Mouse (Mus musculus) CD4-positive helper T cell, adult 2 months (primary cell): Measurements from ENCODE around the gene Smurf2.
A peak's percentile ranks its signal among the peaks of the same experiment; 100 is the strongest.
"Not testable (repeated sequence)": the region's sequence is repeated elsewhere in the genome, so short reads cannot be mapped to it uniquely, and the experiment has no call there.

Source experiments
- DNase-seq: peaks from one replicate; pipeline ENCODE4 v3.0.0-alpha.2; 2012; ENCODE audit warnings: low read depth, missing footprints, low spot score

Gene Smurf2

GRCm38 (mm10) chr11:106814601-106815320 lies 105.8 kb downstream of the Smurf2 start:
- DNase-seq: no peak

GRCm38 (mm10) chr11:106812410-106813136 lies 107.9 kb downstream of the Smurf2 start:
- no peak for DNase-seq

DNA sequence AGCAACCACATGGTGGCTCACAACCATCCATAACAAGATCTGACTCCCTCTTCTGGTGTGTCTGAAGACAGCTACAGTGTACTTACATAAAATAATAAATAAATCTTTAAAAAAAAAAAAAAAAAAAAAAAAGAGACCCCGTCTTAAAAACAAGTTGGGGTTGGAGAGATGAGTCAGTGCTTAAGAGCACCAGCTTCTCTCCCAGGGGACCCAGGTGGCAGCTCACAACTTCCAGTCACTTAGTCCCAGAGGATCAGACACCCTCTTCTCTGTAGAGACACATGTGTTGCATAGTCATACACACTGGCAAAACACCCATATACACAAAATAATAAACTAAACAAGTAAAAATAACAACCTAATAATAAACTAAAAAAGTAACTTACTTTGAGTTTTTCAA lies 113.1 kb downstream of the Smurf2 start:
- not testable (repeated sequence) for DNase-seq

- DNase-seq: no peak
Measured at GRCm38 (mm10) chr11:106802069-106802627, 118.4 kb downstream of the Smurf2 start.

- DNase-seq: no peak
Measured at GRCm38 (mm10) chr11:106795679-106796078, 124.8 kb downstream of the Smurf2 start.

DNA sequence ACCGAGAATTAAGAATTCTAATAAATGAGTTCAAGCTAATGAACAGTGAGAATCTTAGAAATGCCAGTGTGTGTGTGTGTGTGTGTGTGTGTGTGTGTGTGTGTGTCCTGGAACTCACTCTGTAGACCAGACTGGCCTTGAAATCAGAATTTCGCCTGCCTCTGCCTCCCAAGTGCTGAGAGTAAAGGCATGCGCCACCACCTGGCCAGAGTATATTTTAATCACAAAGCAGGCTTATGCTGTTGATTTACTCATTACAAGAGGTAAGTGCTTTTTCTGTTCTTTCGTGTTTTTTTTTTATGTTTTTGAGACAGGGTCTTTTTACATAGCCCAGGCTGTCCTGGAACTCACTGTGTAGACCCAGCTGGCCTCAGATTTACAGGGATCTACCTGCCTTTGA lies 126.7 kb downstream of the Smurf2 start:
- DNase-seq: peak; percentile 30

GRCm38 (mm10) chr11:106789649-106790048 lies 130.9 kb downstream of the Smurf2 start:
- DNase-seq: no peak

DNA sequence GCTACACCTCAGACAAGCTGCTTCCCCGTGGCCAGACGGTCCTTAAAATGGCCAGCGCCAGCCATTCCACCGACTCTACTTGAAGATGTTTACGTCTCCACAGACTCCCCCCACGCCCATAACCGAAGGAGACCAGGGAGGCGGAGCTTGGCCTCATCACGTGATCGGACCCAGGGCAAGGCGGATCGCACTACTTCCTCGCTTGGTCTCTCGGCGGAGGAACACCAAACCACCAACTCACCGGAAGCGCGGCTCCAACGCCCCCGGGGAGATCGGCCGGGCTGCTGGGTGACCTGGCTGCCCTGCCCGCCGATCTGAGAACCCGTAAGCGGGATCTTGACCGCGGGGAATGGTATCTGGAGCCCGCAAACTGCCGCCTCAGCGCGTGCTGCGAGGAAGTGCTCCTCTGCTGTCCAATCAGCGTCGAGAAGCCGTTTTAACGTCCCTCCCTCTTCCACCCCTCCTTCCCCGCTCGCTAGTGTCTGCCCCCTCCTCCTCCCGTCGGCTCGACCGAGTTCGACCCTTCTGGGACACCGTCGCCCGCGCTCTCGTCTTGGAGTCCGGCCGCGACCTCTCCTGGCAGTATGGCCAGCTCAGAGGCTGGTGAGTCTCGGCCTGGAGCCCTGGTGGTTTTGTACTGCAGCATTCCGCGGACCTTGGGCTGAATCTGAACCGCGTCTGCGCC lies 131.6 kb downstream of the Smurf2 start, which contains the start of the genes Ddx5 and Cep95:
TSS of gene Ddx5 (minus strand) at position 411 of the 685 bp plus-strand sequence.
TSS of gene Cep95 (plus strand) at position 478 of the 685 bp plus-strand sequence.
- peak; percentile 99 for DNase-seq

DNA sequence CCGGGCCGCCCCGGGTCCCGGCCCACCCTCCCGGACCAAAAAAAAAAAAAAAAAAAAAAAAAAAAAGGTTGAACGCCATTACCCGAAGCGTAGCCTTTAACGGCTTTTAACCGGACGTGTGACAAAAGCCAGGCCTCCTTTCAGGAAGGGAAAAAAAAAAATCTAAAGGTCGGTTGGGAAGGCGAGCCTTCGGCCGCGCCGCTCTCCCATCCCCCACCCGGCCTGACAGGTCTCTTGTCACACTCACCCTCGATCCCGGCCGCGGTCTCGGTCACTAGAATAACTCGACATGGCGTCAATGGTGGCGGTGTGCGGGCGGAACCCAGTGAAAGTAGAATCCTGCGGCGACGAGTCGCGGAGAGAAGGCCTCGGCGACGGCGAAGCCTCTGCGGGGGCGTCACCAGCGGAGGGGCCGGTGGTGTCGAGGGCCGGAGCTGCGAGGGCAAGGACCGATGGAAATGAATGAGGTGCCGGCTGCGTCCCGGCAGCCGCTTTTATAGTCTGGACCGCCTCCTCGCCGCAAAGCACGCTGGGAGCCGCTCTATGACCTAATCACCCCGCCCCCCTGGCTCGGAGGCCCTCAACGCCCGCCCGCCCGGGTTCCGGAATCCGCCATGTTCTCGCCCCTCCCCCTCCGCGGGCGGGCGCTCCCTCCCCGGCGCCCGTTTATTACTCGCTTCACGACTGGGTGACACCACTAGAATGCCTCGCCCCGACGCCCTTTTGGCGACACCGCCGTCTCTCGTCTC lies 132.3 kb downstream of the Smurf2 start:
- DNase-seq: peak; percentile 99

DNA sequence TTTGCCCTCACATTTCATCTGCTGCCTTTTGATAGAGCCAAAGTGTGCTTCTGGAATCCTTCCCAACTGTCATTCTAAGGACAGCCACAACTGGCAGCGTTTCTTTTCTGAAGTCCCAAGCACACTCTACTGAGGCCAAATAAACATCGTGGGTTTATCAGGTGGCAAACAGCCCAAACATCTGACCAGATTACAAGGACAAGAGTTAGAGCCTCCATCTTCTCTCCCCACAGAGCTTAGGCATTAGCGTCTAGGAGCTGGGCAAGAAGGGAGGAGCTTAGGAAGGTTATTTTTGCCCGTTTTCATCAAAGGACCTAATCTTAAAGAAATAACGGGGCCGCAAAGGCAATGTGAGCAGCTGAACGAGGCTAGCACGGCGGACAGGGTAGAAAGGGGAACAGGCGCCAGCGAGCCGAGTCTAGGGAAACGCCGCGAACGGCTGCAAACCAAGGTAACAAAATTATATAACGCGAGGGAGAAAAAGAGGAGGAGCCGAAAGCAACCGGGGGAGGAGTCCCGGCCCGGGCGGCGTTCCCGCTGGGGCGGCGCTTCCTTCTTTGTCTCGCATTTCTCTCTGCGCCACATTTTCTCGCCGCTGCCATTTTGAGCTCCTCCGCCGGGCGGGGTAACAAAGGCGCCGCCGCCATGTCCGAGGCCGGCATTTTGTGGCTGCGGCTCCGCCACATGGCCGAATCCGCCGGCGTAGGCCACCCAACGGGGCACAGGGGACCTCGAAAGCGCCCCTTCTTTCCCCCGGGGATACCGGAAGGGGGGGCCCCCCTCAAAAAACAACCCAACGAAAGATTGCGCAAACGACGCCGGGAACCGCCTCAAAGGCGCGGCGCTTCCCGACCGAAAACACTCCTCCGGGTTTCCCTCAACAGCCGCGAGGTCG lies 133.1 kb downstream of the Smurf2 start:
- peak; percentile 91 for DNase-seq

- no peak for DNase-seq
Measured at GRCm38 (mm10) chr11:106785043-106785442, 135.5 kb downstream of the Smurf2 start.

DNA sequence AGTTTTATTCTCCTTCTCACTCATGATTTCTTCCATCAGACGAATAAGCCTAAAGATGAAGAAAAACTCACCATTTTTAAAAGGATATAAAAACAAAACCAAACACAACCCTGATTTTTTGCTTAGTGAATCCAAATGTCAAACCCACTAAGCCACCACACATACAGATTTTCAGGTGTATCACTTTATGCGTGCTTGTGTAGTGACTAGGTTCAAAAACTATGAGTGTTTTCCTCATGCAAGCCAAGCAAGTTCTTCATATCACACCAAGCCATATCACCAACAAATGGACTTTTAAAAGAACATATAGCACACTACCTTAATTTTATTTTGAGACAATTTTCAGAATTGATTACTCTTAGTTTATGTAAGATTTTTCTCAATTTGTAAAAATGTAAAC lies 136.0 kb downstream of the Smurf2 start:
- no peak for DNase-seq

DNA sequence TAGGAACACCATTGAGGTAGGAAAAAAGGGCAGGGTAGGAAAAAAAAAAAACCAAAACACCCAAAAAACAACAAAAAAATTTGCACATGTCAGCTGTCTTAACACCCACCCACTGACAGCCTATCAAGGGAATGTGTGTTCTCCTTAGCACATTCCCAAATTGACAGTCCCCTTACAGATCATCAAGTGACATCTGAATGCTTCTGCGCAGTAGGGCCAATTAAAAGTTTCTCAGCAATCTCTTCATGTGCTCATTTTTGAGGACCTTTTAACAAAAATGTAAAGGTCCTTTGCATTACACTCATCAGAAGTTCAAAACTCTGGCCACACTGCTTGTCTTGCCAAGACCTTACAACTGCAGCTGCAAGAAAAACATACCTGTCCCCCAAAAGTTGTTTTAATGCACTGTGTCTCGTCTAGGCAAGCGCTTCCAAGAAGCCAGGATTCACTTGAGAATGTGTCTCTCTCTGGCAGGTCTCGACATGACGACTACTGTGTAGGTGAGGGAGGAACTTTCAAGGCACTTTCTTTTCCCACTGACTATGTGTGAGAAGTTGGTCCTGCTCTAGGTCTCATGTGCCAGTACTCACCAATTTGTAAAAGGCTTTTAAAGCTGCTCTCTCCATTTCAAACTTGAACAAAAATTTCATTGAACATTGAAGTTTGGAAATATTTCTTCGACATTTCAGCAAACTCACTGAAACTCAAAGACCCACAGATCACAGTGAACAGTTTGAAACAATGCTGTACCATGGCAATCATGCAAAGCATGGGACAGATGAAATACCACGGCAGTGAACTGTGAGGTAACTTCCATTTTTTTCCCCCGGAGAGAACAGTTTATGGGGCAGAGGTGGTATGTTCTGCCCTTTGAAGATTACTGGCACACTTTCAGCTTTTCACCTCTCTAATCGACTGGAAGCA lies 137.4 kb downstream of the Smurf2 start:
- DNase-seq: peak; percentile 48

DNA sequence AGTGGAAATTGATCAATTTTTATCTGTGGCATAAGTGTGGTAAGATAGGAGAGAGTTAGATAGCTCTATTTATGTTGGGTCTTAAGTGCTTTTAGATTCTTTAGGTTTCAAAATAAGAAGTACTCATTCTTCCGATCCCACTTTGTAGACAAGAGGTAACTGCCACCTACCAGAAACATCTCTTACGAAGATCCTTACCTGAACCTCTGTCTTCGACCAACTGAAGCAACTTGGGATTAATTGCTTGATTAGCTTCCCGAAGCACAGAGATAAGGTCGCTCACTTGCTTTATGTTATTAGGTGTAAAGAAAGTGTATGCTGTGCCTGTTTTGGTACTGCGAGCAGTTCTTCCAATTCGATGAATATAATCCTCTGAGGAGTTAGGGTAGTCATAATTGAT lies 138.2 kb downstream of the Smurf2 start:
- DNase-seq: peak; percentile 32

- DNase-seq: peak; percentile 48
Measured at GRCm38 (mm10) chr11:106780590-106781220, 139.8 kb downstream of the Smurf2 start.

GRCm38 (mm10) chr11:106780089-106780425 lies 140.5 kb downstream of the Smurf2 start:
- no peak for DNase-seq

DNA sequence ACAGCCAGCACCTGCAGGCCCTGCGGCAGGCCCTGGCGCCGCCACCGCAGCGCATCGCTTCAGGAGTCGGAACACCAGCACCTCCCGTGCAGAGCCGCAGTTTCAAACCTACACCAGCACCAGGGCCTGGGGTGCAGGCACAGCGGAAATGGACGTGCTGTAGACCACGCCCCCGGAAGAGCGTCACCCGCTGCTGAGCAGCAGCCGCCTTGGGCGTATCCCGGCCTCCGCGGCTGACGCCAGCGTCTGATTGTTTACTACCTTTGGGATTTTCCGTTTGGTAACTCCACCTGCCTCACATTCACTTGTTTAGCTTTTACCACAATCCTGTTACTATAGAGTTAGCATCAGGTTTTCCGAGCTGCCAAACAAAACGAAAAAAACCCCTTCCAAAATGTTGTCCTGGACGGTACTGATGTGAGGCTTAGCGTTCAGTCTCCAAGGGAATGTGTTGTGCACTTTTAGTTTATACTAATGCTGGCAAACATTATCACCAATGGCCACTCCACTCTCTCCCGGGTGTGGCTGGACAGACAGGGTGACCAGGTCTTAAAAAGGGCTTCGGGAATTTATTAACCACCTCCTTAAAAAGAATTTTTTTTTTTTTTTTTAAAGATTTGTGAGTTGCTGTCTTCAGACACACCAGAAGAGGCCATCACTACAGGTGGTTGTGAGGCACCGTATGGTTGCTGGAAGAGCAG lies 141.0 kb downstream of the Smurf2 start, which contains the start of gene Polg2:
TSS of gene Polg2 (minus strand) at position 150 of the 701 bp plus-strand sequence.
- peak; percentile 99 for DNase-seq
